Mouse (Mus musculus): ENCODE data around the gene Tube1.

GRCm38 (mm10) chr10:39109489-39109874 lies 24.3 kb upstream of the Tube1 start:
- TF ChIP-seq POLR2A (IDR thresholded peaks at IDR 0.05; ENCODE audit: control insufficient read depth, low read depth, low read length) (no peak), CTCF (IDR thresholded peaks at IDR 0.05; ENCODE audit: control insufficient read depth, insufficient read depth, insufficient replicate concordance, low read depth, low read length) (no peak)

Data from testis, adult 2 months (tissue).